In genomic region chr2:61176807-61177206, GRCm38 (mm10) we compare ENCODE assay signal across 8 mouse cellular contexts.
DNase-seq lines count a peak whose midpoint lies in the region; ATAC-seq and TF ChIP-seq lines count a peak whose summit lies in the region.
"Had no signal": no experiment of that assay in that cellular context is flagged by ENCODE, and none has a peak within 500 bp of the region (broad histone marks: within the 10 kb centered on the region; RNA-seq: fewer than 3 reads in every experiment).

No protein-coding gene starts in this region.

- no peak for ATAC-seq in neural tube, embryonic 11.5 days (ENCODE audit: insufficient read depth, low FRiP score, low TSS enrichment)

- TF ChIP-seq POLR2A in lung, adult 2 months (IDR thresholded peaks at IDR 0.05; ENCODE audit: borderline replicate concordance, extremely low read depth, low read depth, low read length) = no peak

- H3K9ac ChIP-seq in neural tube, embryonic 11.5 days (ENCODE audit: low read length) = no peak overlapping the region
- H3K9ac ChIP-seq: heart, embryonic 15.5 days had no signal

- no peak for TF ChIP-seq CTCF in lung, adult 2 months (IDR thresholded peaks at IDR 0.05; ENCODE audit: insufficient read depth, low read length)

- no peaks in the 10 kb centered on the region for H3K36me3 ChIP-seq in neural tube, embryonic 11.5 days (ENCODE audit: control insufficient read depth, insufficient read depth, low read length)
- H3K36me3 ChIP-seq: heart, embryonic 15.5 days had no signal

- no peak overlapping the region for H3K4me2 ChIP-seq in neural tube, embryonic 11.5 days (ENCODE audit: low read depth)
- H3K4me2 ChIP-seq: heart, embryonic 15.5 days had no signal

- peak overlapping the region; percentile 34; the same call in 1 of the 2 replicates for H3K27ac ChIP-seq in neural tube, embryonic 11.5 days (ENCODE audit: low read depth, low read length)
- H3K27ac ChIP-seq: heart, embryonic 15.5 days had no signal

- no peaks in the 10 kb centered on the region for H3K27me3 ChIP-seq in neural tube, embryonic 11.5 days (ENCODE audit: control insufficient read depth, insufficient read depth, low read length)
- H3K27me3 ChIP-seq: heart, embryonic 15.5 days had no signal

- peaks cover 10% of the 10 kb centered on the region for H3K4me1 ChIP-seq in lung, adult 2 months (ENCODE audit: control insufficient read depth, insufficient read depth, low read length)
- H3K4me1 ChIP-seq in neural tube, embryonic 11.5 days (ENCODE audit: control insufficient read depth, insufficient read depth, low read length) = peaks cover 8% of the 10 kb centered on the region
- H3K4me1 ChIP-seq: heart, embryonic 15.5 days had no signal

- DNase-seq in lung, adult 18-20 months = peak; percentile 4 to 33
- DNase-seq in lung, adult 2 months = no peak
- peak; percentile 94 for DNase-seq in embryo, embryonic 10 days (ENCODE audit: low spot score)
- peak; percentile 48 for DNase-seq in kidney, adult 9 months
- peak; percentile 26 for DNase-seq in neural tube, embryonic 11.5 days (ENCODE audit: low spot score)
- no peak for DNase-seq in layer of hippocampus, adult 9-11 months
- DNase-seq in right cerebral cortex, adult 18-20 months = no peak

- no peak overlapping the region for H3K4me3 ChIP-seq in lung, adult 2 months (replicated peaks; ENCODE audit: extremely low read depth, low read depth, low read length)
- H3K4me3 ChIP-seq in neural tube, embryonic 11.5 days (ENCODE audit: low read depth, low read length) = no peak overlapping the region
- H3K4me3 ChIP-seq: heart, embryonic 15.5 days had no signal

- no peaks in the 10 kb centered on the region for H3K9me3 ChIP-seq in neural tube, embryonic 11.5 days (ENCODE audit: control insufficient read depth, low read length)
- H3K9me3 ChIP-seq: heart, embryonic 15.5 days had no signal

- 22% methylated on average over 2 of the region's 2 CpGs for WGBS in lung, adult 2 months
- 0% methylated on average over 2 of the region's 2 CpGs for WGBS in neural tube, embryonic 11.5 days

Comparison
In these comparisons a context has a peak if more than half of its experiments do, and no peak if none do; other contexts are left out.
1. DNase-seq: peak in lung, adult 18-20 months (2 of 2), embryo, embryonic 10 days (single experiment), kidney, adult 9 months (single experiment) and neural tube, embryonic 11.5 days (single experiment); none in lung, adult 2 months (single experiment), layer of hippocampus, adult 9-11 months (single experiment) and right cerebral cortex, adult 18-20 months (single experiment).